Mouse (Mus musculus): Measurements from ENCODE around the gene Zfp667.
"Not testable (repeated sequence)": the region's sequence is repeated elsewhere in the genome, so short reads cannot be mapped to it uniquely, and the experiment has no call there.

Zfp667 gene

DNA sequence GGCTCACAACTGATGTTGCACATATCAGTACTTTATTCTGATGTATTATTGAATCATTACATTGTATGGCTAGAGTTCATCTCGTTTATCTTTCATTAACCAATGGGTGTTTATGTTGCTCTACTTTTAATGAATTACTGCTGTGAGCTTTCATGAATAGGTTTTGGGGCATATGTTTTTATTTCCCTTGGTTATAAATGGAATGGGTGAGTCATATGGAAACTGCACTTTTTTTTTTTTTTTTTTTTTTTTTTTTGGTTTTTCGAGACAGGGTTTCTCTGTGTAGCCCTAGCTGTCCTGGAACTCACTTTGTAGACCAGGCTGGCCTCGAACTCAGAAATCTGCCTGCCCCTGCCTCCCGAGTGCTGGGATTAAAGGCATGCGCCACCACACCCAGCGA lies 4.7 kb downstream of the Zfp667 start:
- not testable (repeated sequence) for DNase-seq (ENCODE audit: extremely low read depth, insufficient read length, low spot score)

DNA sequence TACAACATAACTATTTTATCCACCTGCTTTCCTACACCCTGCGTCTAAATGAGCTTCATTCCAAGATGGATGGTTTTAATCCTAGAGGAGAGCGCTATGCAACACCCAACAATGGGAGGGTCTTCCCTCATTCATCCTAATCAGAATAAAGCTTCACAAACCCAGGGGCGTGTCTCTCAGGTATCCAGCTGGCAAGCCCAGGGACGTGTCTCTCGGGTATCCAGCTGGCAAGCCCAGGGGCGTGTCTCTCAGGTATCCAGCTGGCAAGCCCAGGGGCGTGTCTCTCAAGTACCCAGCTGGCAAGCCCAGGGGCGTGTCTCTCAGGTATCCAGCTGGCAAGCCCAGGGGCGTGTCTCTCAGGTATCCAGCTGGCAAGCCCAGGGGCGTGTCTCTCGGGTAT lies 14.4 kb downstream of the Zfp667 start:
- DNase-seq (ENCODE audit: extremely low read depth, insufficient read length, low spot score) = not testable (repeated sequence)

DNA sequence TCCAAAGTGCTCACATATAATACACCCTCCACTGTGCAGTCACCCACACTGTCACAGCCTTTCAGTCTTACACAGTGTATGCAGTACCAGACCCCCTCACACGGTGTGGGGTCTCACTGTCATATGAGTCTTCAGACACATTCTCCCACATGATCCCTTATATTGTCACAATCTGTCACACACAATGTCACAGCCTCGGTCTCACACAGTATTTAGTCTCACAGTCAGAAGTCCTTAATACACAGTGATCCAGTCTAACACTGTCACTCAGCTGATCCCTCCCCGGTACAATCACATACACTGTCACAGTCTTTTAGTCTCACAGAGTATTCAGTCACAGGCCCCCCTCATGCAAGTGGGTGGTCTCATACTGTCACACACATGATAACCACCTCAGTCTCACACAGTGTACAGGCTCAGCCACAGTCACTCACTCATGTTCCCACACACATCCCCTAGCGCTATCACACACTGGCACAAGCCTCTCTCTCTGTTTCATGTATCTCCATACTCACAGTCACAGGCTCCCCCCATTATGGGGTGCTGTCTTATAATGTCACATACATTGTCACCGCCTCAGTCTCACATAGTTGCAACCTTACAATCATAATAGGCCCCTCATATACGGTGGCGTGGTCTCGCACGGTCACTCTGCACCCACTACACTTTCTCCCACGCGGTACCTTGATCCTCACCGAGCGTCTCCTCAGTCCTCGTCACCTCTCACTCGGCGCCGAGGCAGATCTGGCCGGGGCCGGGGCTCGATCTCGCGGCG lies 44.3 kb downstream of the Zfp667 start:
- DNase-seq (ENCODE audit: extremely low read depth, insufficient read length, low spot score) = no peak

GRCm38 (mm10) chr7:6331233-6331956 lies 45.0 kb downstream of the Zfp667 start, which contains the start of gene Zfp583:
TSS of gene Zfp583 (minus strand) at chr7:6331285.
- no peak for DNase-seq (ENCODE audit: extremely low read depth, insufficient read length, low spot score)

DNA sequence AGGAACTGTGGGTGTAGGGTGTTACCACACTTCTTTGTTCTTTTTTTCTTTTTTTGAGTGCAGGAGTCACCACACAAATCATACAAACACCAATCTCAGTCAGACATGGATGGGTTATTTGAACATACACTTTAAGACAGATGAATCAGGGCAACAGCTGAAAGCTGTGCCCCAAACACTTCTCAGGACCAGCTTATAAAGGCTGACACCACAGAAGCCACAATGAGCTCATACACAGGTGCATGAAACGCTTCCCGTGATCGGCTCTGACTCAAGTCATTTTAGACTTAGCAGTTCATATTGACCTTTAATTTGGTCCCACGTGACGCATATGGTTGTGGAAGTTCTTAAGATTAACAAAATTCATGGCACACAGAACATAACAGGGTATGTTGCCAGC lies 53.5 kb downstream of the Zfp667 start:
- no peak for DNase-seq (ENCODE audit: extremely low read depth, insufficient read length, low spot score)

- no peak for DNase-seq (ENCODE audit: extremely low read depth, insufficient read length, low spot score)
Observed at GRCm38 (mm10) chr7:6343501-6344071, 57.2 kb downstream of the Zfp667 start, which contains the start of gene Gm3854. TSS of gene Gm3854 (plus strand) at chr7:6343759.

- no peak for DNase-seq (ENCODE audit: extremely low read depth, insufficient read length, low spot score)
Observed at GRCm38 (mm10) chr7:6344124-6344523, 57.7 kb downstream of the Zfp667 start.
